Mouse (Mus musculus): Measurements from ENCODE around the gene Gm45753. TPM values are rescaled to one million over a fixed set of nuclear protein-coding genes. Genes with fewer than 3 reads are reported as not detected.

The Gm45753 gene
- polyA plus RNA-seq, 1 experiment, result not detected

DNA sequence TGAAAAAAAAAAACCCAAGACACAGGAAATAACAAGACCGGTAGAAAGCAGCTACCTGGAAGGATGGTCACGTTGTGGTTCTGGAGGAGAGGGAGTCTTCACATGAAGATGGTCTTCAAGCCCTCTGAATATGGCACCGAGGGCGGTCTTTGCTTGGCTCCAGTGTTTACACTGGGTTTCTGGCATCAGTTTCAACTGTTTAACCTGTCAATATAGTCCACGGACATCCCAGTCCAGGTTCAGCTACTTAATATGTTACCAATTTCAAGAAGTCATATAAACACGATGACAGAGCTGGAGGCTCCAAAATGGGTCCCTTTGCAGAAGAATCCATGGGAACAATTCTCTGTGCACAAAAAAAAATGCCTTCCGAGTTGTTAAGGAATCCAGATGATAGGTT, 13.6 kb downstream of the Gm45753 start, which contains the start of gene Klkb1:
TSS of gene Klkb1 (minus strand) at position 173 of the 400 bp plus-strand sequence.
- H3K9ac ChIP-seq (ENCODE audit: low read depth, poor library complexity, severe bottlenecking), result no peak within 1 kb of the TSS
- no peaks in the 10 kb centered on the region for H3K4me1 ChIP-seq (ENCODE audit: control insufficient read depth, insufficient read depth, low read length)

DNA sequence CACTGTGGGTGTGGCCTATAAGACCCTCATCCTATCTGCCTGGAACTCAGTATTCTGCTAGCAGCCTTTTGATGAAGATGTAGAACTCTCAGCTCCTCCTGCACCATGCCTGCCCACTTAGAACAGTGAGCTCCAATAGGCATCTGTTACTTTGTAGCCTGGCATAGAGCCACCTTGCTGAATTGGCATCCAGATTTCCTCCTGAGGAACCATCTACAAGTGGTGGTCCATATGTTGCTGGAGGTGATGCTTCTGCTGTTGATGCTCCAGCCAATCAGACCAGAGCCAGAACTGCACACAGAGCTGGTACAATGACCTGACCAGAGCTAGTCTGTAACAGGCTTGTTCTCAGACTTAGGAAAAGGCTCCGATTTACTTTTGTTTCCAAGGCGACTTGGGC, 16.5 kb downstream of the Gm45753 start:
- Histone ChIP-seq H3K36me3 (ENCODE audit: control insufficient read depth, insufficient read depth, low read length, poor library complexity, severe bottlenecking) (no peaks in the 10 kb centered on the region), H3K9ac (ENCODE audit: low read depth, poor library complexity, severe bottlenecking) (no peak overlapping the region), H3K27ac (ENCODE audit: insufficient read depth, low read length) (no peak overlapping the region), H3K9me3 (replicated peaks; ENCODE audit: control insufficient read depth, insufficient read depth, low read length, poor library complexity, severe bottlenecking) (peaks cover 9% of the 10 kb centered on the region; the same call in 1 of the 2 replicates), H3K27me3 (ENCODE audit: control insufficient read depth, insufficient read depth, low read length, poor library complexity, severe bottlenecking) (no peaks in the 10 kb centered on the region), H3K4me3 (ENCODE audit: low read depth, low read length) (no peak overlapping the region), H3K4me1 (ENCODE audit: control insufficient read depth, insufficient read depth, low read length) (no peaks in the 10 kb centered on the region)
- no peak for TF ChIP-seq CTCF (IDR thresholded peaks at IDR 0.05; ENCODE audit: low read depth, low read length)
- TF ChIP-seq POLR2A (IDR thresholded peaks at IDR 0.05; ENCODE audit: insufficient read depth, low read length), result no peak

More for the DNA sequence above, 13.6 kb downstream of the Gm45753 start, which contains the start of gene Klkb1:
- no peaks in the 10 kb centered on the region for H3K27me3 ChIP-seq (ENCODE audit: control insufficient read depth, insufficient read depth, low read length, poor library complexity, severe bottlenecking)
- peaks cover 9% of the 10 kb centered on the region; the same call in 1 of the 2 replicates for H3K9me3 ChIP-seq (replicated peaks; ENCODE audit: control insufficient read depth, insufficient read depth, low read length, poor library complexity, severe bottlenecking)
- H3K36me3 ChIP-seq (ENCODE audit: control insufficient read depth, insufficient read depth, low read length, poor library complexity, severe bottlenecking), result no peaks in the 10 kb centered on the region
- TF ChIP-seq POLR2A (IDR thresholded peaks at IDR 0.05; ENCODE audit: insufficient read depth, low read length), result no peak
- TF ChIP-seq CTCF (IDR thresholded peaks at IDR 0.05; ENCODE audit: low read depth, low read length), result no peak
- TF ChIP-seq EP300 (IDR thresholded peaks at IDR 0.05; ENCODE audit: insufficient read depth, low read depth, low read length), result no peak
- H3K4me3 ChIP-seq (ENCODE audit: low read depth, low read length), result no peak within 1 kb of the TSS
- no peak within 1 kb of the TSS for H3K27ac ChIP-seq (ENCODE audit: insufficient read depth, low read length)

DNA sequence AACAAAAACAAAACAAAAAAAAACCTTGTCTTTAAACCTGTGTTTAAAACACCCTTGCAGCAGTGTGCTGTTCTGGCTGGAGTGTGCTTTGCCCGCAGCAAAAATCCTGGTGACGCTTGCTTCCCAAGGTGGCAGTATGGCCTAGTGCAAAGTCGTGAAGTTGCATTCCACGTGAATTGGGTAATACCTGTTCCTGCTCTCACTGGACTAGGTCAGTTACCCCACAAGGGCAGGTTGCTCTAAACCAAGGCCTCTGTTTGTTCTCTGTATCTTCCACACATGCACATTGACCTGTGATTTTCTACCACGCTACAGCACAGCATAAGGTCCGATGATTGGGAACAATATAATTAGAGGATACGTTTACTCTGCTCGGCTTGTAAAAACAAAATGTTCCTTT, 26.6 kb downstream of the Gm45753 start:
- TF ChIP-seq POLR2A (IDR thresholded peaks at IDR 0.05; ENCODE audit: insufficient read depth, low read length) (no peak), CTCF (IDR thresholded peaks at IDR 0.05; ENCODE audit: low read depth, low read length) (no peak), EP300 (IDR thresholded peaks at IDR 0.05; ENCODE audit: insufficient read depth, low read depth, low read length) (no peak)
- Histone ChIP-seq H3K4me1 (ENCODE audit: control insufficient read depth, insufficient read depth, low read length) (no peaks in the 10 kb centered on the region), H3K9me3 (replicated peaks; ENCODE audit: control insufficient read depth, insufficient read depth, low read length, poor library complexity, severe bottlenecking) (no peaks in the 10 kb centered on the region), H3K36me3 (ENCODE audit: control insufficient read depth, insufficient read depth, low read length, poor library complexity, severe bottlenecking) (no peaks in the 10 kb centered on the region), H3K27ac (ENCODE audit: insufficient read depth, low read length) (no peak overlapping the region), H3K9ac (ENCODE audit: low read depth, poor library complexity, severe bottlenecking) (no peak overlapping the region), H3K4me3 (ENCODE audit: low read depth, low read length) (no peak overlapping the region), H3K27me3 (ENCODE audit: control insufficient read depth, insufficient read depth, low read length, poor library complexity, severe bottlenecking) (no peaks in the 10 kb centered on the region; the same call in 1 of the 2 replicates)

DNA sequence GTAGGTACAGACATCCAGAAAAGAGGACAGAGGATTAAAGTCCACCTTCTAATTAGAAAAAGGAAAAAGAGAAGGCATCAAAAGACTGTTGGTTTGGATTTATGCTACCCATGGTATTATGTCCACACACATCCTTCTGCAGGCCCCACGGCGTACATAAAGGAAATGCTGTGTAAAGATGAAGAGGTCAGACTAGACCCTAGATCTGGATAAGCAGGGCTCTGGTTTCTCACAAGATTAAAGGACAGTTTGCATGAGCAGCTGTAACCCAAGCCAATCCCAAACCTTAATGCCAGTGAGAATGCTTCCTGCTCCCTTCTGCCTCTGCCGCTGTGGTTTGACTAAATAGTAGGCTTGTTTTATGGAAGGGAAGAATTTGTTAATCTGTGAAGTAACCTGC, 30.8 kb downstream of the Gm45753 start:
- Histone ChIP-seq H3K9ac (ENCODE audit: low read depth, poor library complexity, severe bottlenecking) (no peak overlapping the region), H3K9me3 (replicated peaks; ENCODE audit: control insufficient read depth, insufficient read depth, low read length, poor library complexity, severe bottlenecking) (no peaks in the 10 kb centered on the region), H3K4me3 (ENCODE audit: low read depth, low read length) (no peak overlapping the region), H3K27ac (ENCODE audit: insufficient read depth, low read length) (no peak overlapping the region), H3K27me3 (ENCODE audit: control insufficient read depth, insufficient read depth, low read length, poor library complexity, severe bottlenecking) (no peaks in the 10 kb centered on the region; the same call in 1 of the 2 replicates), H3K36me3 (ENCODE audit: control insufficient read depth, insufficient read depth, low read length, poor library complexity, severe bottlenecking) (no peaks in the 10 kb centered on the region), H3K4me1 (ENCODE audit: control insufficient read depth, insufficient read depth, low read length) (no peaks in the 10 kb centered on the region)
- TF ChIP-seq EP300 (IDR thresholded peaks at IDR 0.05; ENCODE audit: insufficient read depth, low read depth, low read length) (no peak), POLR2A (IDR thresholded peaks at IDR 0.05; ENCODE audit: insufficient read depth, low read length) (no peak), CTCF (IDR thresholded peaks at IDR 0.05; ENCODE audit: low read depth, low read length) (no peak)

DNA sequence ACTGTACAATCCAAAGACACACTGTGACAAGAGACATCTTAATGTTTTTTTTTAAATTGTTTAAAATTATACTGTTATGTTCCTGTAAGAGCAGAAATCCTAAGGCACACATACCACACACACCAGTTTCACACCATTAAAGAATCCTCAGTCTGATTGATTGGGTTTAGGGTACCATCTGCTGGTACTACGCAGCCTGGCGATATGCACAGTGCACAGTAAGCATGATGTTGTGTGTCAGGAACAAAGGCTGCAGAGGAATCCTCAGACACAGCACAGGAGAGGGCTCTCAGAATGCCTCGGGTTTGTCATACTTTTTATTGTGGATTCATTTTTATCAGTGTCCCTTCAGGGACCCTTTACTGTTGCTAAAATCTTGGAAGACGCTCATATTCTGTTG, 33.9 kb downstream of the Gm45753 start:
- TF ChIP-seq EP300 (IDR thresholded peaks at IDR 0.05; ENCODE audit: insufficient read depth, low read depth, low read length) (no peak), CTCF (IDR thresholded peaks at IDR 0.05; ENCODE audit: low read depth, low read length) (no peak), POLR2A (IDR thresholded peaks at IDR 0.05; ENCODE audit: insufficient read depth, low read length) (no peak)
- Histone ChIP-seq H3K9ac (ENCODE audit: low read depth, poor library complexity, severe bottlenecking) (no peak overlapping the region), H3K36me3 (ENCODE audit: control insufficient read depth, insufficient read depth, low read length, poor library complexity, severe bottlenecking) (no peaks in the 10 kb centered on the region), H3K4me3 (ENCODE audit: low read depth, low read length) (no peak overlapping the region), H3K27me3 (ENCODE audit: control insufficient read depth, insufficient read depth, low read length, poor library complexity, severe bottlenecking) (0 out of 2 replicates have a peak, but pooled peaks cover 1% of the 10 kb centered on the region), H3K27ac (ENCODE audit: insufficient read depth, low read length) (no peak overlapping the region), H3K4me1 (ENCODE audit: control insufficient read depth, insufficient read depth, low read length) (no peaks in the 10 kb centered on the region), H3K9me3 (replicated peaks; ENCODE audit: control insufficient read depth, insufficient read depth, low read length, poor library complexity, severe bottlenecking) (no peaks in the 10 kb centered on the region)

DNA sequence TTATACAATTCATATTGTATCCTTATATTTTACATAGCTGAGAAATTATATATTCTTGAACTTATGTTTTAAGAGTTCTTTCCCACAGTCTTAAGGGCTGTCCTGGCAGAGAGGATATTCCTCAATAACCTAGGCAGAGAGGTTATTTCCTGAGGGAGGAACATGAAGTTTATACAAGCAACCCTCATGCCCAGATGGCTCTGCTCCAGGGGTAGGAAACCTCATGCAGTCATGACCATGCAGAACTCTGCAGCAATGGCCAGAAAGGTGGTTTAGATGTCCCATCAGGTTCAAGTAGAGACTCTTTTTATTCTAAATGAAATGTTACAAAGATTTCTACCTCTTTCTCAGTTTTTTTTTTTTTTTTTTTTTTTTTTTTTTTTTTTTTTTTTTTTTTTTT, 39.2 kb downstream of the Gm45753 start:
- TF ChIP-seq EP300 (IDR thresholded peaks at IDR 0.05; ENCODE audit: insufficient read depth, low read depth, low read length), result no peak
- no peak for TF ChIP-seq POLR2A (IDR thresholded peaks at IDR 0.05; ENCODE audit: insufficient read depth, low read length)
- no peak for TF ChIP-seq CTCF (IDR thresholded peaks at IDR 0.05; ENCODE audit: low read depth, low read length)
- Histone ChIP-seq H3K9me3 (replicated peaks; ENCODE audit: control insufficient read depth, insufficient read depth, low read length, poor library complexity, severe bottlenecking) (peaks cover 14% of the 10 kb centered on the region), H3K4me3 (ENCODE audit: low read depth, low read length) (no peak overlapping the region), H3K36me3 (ENCODE audit: control insufficient read depth, insufficient read depth, low read length, poor library complexity, severe bottlenecking) (no peaks in the 10 kb centered on the region), H3K27ac (ENCODE audit: insufficient read depth, low read length) (no peak overlapping the region), H3K27me3 (ENCODE audit: control insufficient read depth, insufficient read depth, low read length, poor library complexity, severe bottlenecking) (0 out of 2 replicates have a peak, but pooled peaks cover 1% of the 10 kb centered on the region), H3K9ac (ENCODE audit: low read depth, poor library complexity, severe bottlenecking) (no peak overlapping the region), H3K4me1 (ENCODE audit: control insufficient read depth, insufficient read depth, low read length) (no peaks in the 10 kb centered on the region)
